ENCODE assay signal across 22 mouse cellular contexts in the genomic region with DNA sequence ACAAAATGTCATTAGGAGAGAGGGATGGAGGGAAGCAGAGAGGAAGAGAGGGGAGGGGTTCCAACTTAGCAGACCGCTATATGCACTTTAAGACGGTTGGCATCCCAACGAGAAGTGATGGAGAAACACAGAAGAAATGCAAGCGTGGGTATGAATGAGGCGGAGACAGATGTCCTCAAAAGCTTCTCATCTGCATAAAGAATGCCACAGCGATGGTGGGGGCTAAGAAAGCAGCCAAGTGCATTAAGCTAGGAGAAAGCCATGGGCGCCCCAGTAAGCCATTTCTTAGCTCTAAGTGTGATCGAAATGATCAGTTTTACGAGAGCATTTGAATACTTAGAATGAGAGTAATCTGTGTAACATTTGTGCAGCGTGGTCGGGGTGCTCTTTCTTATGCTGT.
DNase-seq lines count a peak whose midpoint lies in the region; ATAC-seq and TF ChIP-seq lines count a peak whose summit lies in the region.
"Had no signal": no experiment of that assay in that cellular context is flagged by ENCODE, and none has a peak within 500 bp of the region (broad histone marks: within the 10 kb centered on the region; RNA-seq: fewer than 3 reads in every experiment).

No protein-coding gene starts in this region.

- no peaks in the 10 kb centered on the region for H3K36me3 ChIP-seq in E14TG2a.4 (ENCODE audit: insufficient read depth, low read length)
- H3K36me3 ChIP-seq in kidney, embryonic 15.5 days, result no peaks in the 10 kb centered on the region
- H3K36me3 ChIP-seq: hindbrain, embryonic 15.5 days had no signal

- 91% methylated on average over 11 of the region's 11 CpGs for WGBS in kidney, embryonic 15.5 days

- no peak for TF ChIP-seq CTCF in E14TG2a.4 (conservative IDR thresholded peaks at IDR 0.05; ENCODE audit: low read length)

- peaks cover 20% of the 10 kb centered on the region for H3K4me1 ChIP-seq in E14TG2a.4 (replicated peaks; ENCODE audit: low read depth, low read length)
- H3K4me1 ChIP-seq in kidney, embryonic 15.5 days, result no peaks in the 10 kb centered on the region
- H3K4me1 ChIP-seq: forebrain, embryonic 13.5 days; hindbrain, embryonic 15.5 days; limb, embryonic 12.5 days had no signal

- H3K27me3 ChIP-seq in E14TG2a.4 (ENCODE audit: insufficient read depth, low read length), result no peaks in the 10 kb centered on the region
- no peaks in the 10 kb centered on the region for H3K27me3 ChIP-seq in kidney, embryonic 15.5 days
- H3K27me3 ChIP-seq: forebrain, embryonic 13.5 days; hindbrain, embryonic 15.5 days; limb, embryonic 12.5 days had no signal

- no peak overlapping the region for H3K27ac ChIP-seq in kidney, embryonic 15.5 days
- H3K27ac ChIP-seq: forebrain, embryonic 13.5 days; hindbrain, embryonic 15.5 days; limb, embryonic 12.5 days had no signal

- H3K4me3 ChIP-seq in E14TG2a.4 (replicated peaks; ENCODE audit: low read length), result peak overlapping the region; percentile 24; the same call in 1 of the 2 replicates
- no peak overlapping the region for H3K4me3 ChIP-seq in kidney, embryonic 15.5 days (replicated peaks)
- H3K4me3 ChIP-seq: forebrain, embryonic 13.5 days; hindbrain, embryonic 15.5 days; limb, embryonic 12.5 days had no signal

- H3K9ac ChIP-seq in kidney, embryonic 15.5 days, result no peak overlapping the region
- H3K9ac ChIP-seq: forebrain, embryonic 13.5 days; hindbrain, embryonic 15.5 days; limb, embryonic 12.5 days; liver, postnatal 0 days had no signal

- DNase-seq in layer of hippocampus, adult 18-20 months (ENCODE audit: low spot score in 2 of 2), result peak; percentile 34 to 62
- no peak for DNase-seq in layer of hippocampus, adult 9-10 months (ENCODE audit: low spot score)
- peak; percentile 60 for DNase-seq in brain, adult 2 months (ENCODE audit: low read depth, low spot score)
- peak; percentile 39 to 56 for DNase-seq in right cerebral cortex, postnatal 10 days (ENCODE audit: low spot score in 2 of 2)
- DNase-seq in kidney, postnatal 36 days, result no peak
- DNase-seq: adrenal gland, adult 8-10 months; cerebellum, adult 18-20 months; gastrocnemius, postnatal 10 days; kidney, adult 2 months; kidney, postnatal 10 days; liver, postnatal 0 days; lung, postnatal 10 days; thymus, postnatal 25 days had no signal

- no peak for ATAC-seq in kidney, embryonic 15.5 days (replicated peaks; ENCODE audit: low FRiP score)
- ATAC-seq: activated CD4-positive, CD25-positive, alpha-beta regulatory T cell, adult 4 months; forebrain, embryonic 13.5 days; liver, postnatal 0 days had no signal

- no peaks in the 10 kb centered on the region; the same call in 1 of the 2 replicates for H3K9me3 ChIP-seq in E14TG2a.4 (ENCODE audit: low read length)
- H3K9me3 ChIP-seq in kidney, embryonic 15.5 days (replicated peaks), result no peaks in the 10 kb centered on the region
- H3K9me3 ChIP-seq: forebrain, embryonic 13.5 days; hindbrain, embryonic 15.5 days; limb, embryonic 12.5 days had no signal

- H3K4me2 ChIP-seq in kidney, embryonic 15.5 days, result no peak overlapping the region
- H3K4me2 ChIP-seq: forebrain, embryonic 13.5 days; heart, embryonic 11.5 days; hindbrain, embryonic 15.5 days; limb, embryonic 12.5 days; liver, embryonic 11.5 days; midbrain, embryonic 11.5 days had no signal

Comparison
In these comparisons a context has a peak if more than half of its experiments do, and no peak if none do; other contexts are left out.
1. DNase-seq: peak in layer of hippocampus, adult 18-20 months (2 of 2), brain, adult 2 months (single experiment) and right cerebral cortex, postnatal 10 days (2 of 2); none in layer of hippocampus, adult 9-10 months (single experiment) and kidney, postnatal 36 days (0 of 2).